Mouse (Mus musculus) heart, postnatal 36 days (tissue): Measurements from ENCODE around the gene Tnnt3. TPM values are rescaled to one million over a fixed set of nuclear protein-coding genes. Genes with fewer than 3 reads are reported as not detected.

Experiments used
- DNase-seq, 2 experiments: peaks; one replicate each; pipeline ENCODE4 v3.0.0; 2021 to 2022
- intact Hi-C: fragments of 180-260 bp; cut with DNase I; formaldehyde crosslinking; loops from one replicate; pipeline ENCODE4 v1.15.1; 2025
- total RNA-seq, 2 experiments: library from RNA; stranded (reverse); gene quantifications; 2 replicates each; pipeline ENCODE4 v1.2.3; 2021

Gene Tnnt3
- total RNA-seq, 2 experiments from 2014 or later: 0.61 to 0.68 TPM

- intact Hi-C loops: loop anchor here (5.0 kb wide), 1 partner anchor 136 kb away; no protein-coding TSS in a partner anchor
- DNase-seq: no peak
These were observed 37.2 kb downstream of the Tnnt3 start for GRCm38 (mm10) chr7:142535832-142536231.

GRCm38 (mm10) chr7:142537181-142537580, 38.5 kb downstream of the Tnnt3 start:
- DNase-seq: no peak
- intact Hi-C loops: loop anchor here (5.0 kb wide), 1 partner anchor 135 kb away; no protein-coding TSS in a partner anchor

- intact Hi-C loops: loop anchor here (1.0 to 5.0 kb wide), 2 partner anchors 42 to 134 kb away; no protein-coding TSS in a partner anchor
- peak; percentile 68 to 78 for DNase-seq
These were observed 39.2 kb downstream of the Tnnt3 start for GRCm38 (mm10) chr7:142537879-142538278.

DNA sequence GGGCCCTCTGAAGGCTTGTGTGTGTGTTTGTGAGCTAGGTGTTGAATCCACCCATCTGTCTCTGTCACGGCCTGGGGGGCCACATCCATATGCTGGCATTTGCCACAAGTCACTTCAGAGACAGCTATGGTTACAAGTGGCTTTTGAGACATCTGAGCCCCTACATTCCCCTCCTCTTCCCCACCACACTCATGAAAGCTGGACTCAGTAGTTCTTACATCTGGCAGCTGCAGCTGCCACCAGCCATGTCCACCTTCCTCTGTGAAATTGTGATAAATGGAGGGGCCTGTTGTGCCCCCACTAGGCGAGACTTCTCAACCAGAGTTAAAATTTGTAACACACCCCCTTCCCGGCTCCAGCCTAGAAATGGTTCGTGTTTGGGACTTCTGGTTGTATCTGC, 39.7 kb downstream of the Tnnt3 start:
- DNase-seq: no peak
- intact Hi-C loops: loop anchor here (1.0 to 5.0 kb wide), 2 partner anchors 42 to 134 kb away; no protein-coding TSS in a partner anchor

- intact Hi-C loops: loop anchor here (1.0 to 5.0 kb wide), 2 partner anchors 42 to 134 kb away; no protein-coding TSS in a partner anchor
- DNase-seq: no peak
These were observed 40.1 kb downstream of the Tnnt3 start for GRCm38 (mm10) chr7:142538766-142539165.

GRCm38 (mm10) chr7:142539828-142540227, 41.2 kb downstream of the Tnnt3 start:
- intact Hi-C loops: loop anchor here (5.0 kb wide), 1 partner anchor 132 kb away; no protein-coding TSS in a partner anchor
- no peak for DNase-seq

- intact Hi-C loops: no loop called here
- no peak for DNase-seq
These were observed 44.2 kb downstream of the Tnnt3 start for GRCm38 (mm10) chr7:142542771-142543303.

GRCm38 (mm10) chr7:142545967-142546366, 47.3 kb downstream of the Tnnt3 start:
- intact Hi-C loops: no loop called here
- no peak for DNase-seq

DNA sequence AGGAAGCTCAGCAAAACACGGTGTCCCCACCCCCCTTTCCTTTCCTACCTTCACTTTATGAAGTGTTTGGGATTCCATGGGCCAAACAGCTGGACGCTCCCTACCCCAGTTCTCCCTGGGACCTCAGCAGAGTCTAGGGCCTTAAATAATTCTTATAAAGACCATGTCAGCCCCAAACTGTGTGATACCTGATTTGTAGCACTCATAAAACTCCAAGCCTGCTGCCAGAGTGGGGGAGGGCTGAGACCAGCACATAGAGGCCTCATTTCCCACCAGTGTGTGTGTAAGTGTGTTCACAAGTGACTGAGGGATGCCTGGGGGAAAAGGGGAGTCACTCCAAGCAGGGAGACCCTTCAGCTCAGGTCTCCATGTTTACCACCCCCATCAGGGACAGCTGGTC, 49.2 kb downstream of the Tnnt3 start:
- no peak for DNase-seq
- intact Hi-C loops: no loop called here

DNA sequence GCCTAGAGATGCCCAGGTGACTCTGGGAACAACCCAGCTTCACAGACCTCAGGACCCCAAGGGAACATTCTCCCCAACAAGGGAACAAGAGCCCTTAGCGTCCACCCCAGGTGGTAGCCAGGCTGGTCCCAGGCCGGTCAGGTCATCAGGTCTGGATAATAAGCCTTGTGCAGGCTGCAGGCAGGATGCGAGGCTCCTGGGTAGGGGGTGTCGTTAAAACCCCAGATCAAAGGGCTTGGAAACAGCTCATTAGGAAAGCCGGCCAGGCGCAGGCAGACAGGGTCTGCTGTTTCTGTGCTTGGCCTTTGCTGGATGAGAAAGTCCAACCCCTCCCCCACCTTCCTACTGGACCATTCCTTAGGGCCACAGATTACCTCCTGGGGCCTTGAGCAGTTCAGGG, 50.1 kb downstream of the Tnnt3 start:
- no peak for DNase-seq
- intact Hi-C loops: no loop called here

DNA sequence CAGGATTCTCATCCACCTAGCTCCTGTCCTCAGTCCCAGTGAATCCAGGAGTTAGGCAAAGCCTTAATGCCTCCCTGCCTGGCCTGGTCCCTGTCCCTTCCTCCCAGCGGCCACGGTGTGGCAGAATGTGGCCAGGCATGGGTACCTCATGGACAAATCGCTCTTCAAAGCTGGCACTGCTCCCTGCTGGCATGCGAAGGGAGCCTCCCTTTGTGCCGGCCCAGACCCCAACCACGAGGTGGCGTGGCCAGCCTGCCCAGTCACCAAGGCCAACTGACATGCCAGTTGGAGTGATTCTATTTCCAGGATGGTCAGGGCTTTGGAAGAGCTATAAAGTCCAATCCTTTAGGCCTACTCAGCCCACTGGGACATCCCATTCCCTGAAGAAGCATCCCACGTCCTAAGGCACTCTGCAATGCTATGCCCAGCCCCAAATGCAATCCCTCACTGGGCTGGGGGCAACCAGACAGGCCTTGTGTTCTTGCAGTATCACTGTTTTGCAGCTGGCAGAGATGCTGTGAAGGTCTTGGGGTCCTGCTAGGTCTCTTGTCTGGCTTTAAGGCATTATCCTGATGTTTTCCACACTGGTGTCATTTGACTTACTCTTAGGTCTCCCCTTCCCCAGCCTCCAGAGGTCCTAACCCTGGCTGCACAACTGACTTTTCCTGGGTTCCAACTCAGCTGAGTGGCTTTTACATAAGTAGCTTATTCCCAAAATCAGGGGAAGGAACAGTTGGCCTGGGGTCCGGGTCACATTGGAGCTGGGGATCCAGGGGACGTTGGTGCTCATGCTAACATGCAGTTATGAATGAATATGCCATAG, 51.5 kb downstream of the Tnnt3 start:
- DNase-seq: peak; percentile 32 to 36
- intact Hi-C loops: no loop called here

- intact Hi-C loops: no loop called here
These were observed 52.3 kb downstream of the Tnnt3 start for GRCm38 (mm10) chr7:142550935-142551373.

GRCm38 (mm10) chr7:142551691-142552090, 53.1 kb downstream of the Tnnt3 start:
- intact Hi-C loops: no loop called here
- no peak for DNase-seq

More at GRCm38 (mm10) chr7:142550935-142551373, 52.3 kb downstream of the Tnnt3 start:
- DNase-seq: peak in 1 of 2 experiments; percentile 27

- intact Hi-C loops: no loop called here
- DNase-seq: no peak
These were observed 54.2 kb downstream of the Tnnt3 start for GRCm38 (mm10) chr7:142552591-142553416.

DNA sequence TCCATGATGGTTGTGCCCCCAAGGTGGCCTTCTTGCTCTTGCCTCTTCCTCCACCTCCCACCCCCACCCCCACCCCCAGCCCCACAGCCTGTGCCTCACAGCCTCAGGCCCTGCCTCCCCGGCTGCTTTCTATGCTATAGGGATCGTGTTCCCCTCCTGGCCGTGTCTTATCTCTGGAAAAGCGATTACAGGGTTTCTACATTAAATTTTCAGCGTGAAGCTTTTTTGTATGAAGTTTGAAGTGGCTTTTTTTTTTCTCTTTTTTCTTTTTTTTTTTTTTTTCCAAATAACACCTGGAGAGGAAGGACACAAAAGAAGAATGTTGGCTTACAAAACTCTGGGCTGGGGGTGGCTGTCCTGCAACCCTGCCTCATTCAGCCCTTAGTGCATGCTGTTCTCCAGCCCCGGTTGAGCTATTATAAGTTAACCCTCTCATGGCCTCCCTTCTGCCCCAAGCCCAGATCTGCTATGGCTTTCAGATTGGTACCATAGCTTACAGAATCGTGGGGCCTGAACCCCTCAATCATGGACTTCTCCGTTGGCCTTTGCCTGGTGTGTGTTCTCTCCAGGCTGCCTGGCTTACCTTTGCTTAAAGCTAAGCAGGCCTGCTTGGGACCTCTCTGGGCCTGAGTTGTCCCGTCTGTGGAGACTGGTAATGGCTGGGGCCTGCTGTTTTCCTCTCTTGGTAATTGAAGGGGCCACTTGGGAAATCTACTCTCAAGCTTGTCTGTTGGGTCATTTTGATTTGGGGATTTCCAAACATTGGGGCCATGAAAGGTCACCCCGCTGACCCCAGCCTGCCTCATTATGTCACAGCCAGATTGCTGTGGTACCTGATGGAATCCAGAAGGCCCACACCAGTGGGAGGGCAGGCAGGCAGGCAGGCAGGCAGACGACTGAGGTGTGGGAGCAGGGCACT, 55.0 kb downstream of the Tnnt3 start:
- intact Hi-C loops: no loop called here
- DNase-seq: no peak

DNA sequence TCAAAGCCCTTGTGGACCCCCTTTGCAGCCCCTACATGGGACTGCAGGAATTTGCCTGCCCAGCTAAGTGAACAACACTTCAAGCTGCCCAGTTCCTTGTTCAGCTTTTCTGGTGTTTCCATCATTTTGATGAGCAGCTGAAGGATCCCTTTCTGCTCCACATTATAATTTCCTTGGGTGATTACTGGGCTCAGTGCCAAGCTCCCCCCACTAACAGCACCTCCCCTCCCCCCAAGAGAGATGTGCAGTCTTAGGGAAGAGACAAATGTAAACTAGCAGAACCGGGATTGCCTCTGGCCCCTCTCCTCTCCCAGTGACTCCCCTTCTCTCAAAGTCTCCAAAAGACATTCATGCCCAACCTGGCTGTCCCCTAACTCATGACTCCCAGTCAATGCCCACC, 56.0 kb downstream of the Tnnt3 start:
- DNase-seq: no peak
- intact Hi-C loops: no loop called here

- intact Hi-C loops: no loop called here
- DNase-seq: no peak
These were observed 56.9 kb downstream of the Tnnt3 start for GRCm38 (mm10) chr7:142555366-142556088.

GRCm38 (mm10) chr7:142556089-142556476, 57.4 kb downstream of the Tnnt3 start:
- intact Hi-C loops: no loop called here
- DNase-seq: no peak

- DNase-seq: no peak
- intact Hi-C loops: no loop called here
These were observed 59.1 kb downstream of the Tnnt3 start for GRCm38 (mm10) chr7:142557696-142558095.
